Mouse (Mus musculus): ENCODE results near the gene Nfu1. TPM values are rescaled to one million over a fixed set of nuclear protein-coding genes. Genes with fewer than 3 reads are reported as not detected.

The Nfu1 gene
- polyA plus RNA-seq, 1 experiment from 2014 or later, result 98.4 TPM

- no peaks in the 10 kb centered on the region for H3K9me3 ChIP-seq
- no peak overlapping the region for H3K9ac ChIP-seq
- WGBS, result 84% methylated on average over 4 of the region's 4 CpGs
- no peak overlapping the region for H3K27ac ChIP-seq
- H3K36me3 ChIP-seq, result peaks cover 36% of the 10 kb centered on the region
- no peak overlapping the region for H3K4me3 ChIP-seq
- no peak overlapping the region for H3K4me2 ChIP-seq (replicated peaks)
- H3K27me3 ChIP-seq, result no peaks in the 10 kb centered on the region
- no peak for ATAC-seq (ENCODE audit: insufficient number of reproducible peaks, insufficient read depth, low FRiP score, low TSS enrichment)
- no peaks in the 10 kb centered on the region for H3K4me1 ChIP-seq
Measured at GRCm38 (mm10) chr6:86994254-86994653, 14.8 kb upstream of the Nfu1 start.

DNA sequence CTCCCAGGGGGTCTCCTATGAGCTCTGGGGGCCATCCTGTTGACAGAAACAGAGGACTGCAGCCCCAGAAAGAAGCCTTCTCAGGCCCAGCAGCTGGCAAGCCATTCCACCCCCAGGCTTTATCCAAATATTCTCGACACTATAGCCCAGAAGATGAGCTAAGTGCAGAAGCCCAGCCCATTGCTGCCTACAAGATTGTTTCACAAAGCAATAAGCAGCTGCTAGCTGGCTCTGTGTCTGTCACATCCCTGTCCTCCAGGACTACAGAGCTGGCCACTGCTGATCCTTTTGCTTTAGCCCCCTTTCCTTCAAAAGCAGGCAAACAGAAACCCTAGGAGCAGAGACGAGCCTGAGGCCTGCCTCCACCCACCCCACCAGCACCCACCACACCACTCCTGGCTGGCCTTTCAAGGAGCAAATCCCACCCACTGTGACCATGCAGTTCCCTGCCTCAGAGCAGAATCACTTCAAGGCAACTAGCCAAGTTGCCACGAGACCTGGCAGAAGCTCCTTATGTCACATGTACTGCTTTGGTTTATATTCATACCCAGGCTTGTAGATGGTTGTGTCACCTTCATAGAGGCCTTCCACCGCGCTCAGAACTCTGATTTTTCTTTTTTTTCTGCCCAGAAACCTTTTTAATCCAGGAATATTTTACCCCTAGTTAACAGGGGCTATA, 12.3 kb upstream of the Nfu1 start:
- no peaks in the 10 kb centered on the region for H3K9me3 ChIP-seq
- H3K27me3 ChIP-seq, result no peaks in the 10 kb centered on the region
- WGBS, result 87% methylated on average over 5 of the region's 5 CpGs
- H3K27ac ChIP-seq, result no peak overlapping the region
- H3K4me3 ChIP-seq, result no peak overlapping the region
- H3K36me3 ChIP-seq, result peaks cover 28% of the 10 kb centered on the region
- no peak overlapping the region for H3K4me2 ChIP-seq (replicated peaks)
- H3K9ac ChIP-seq, result no peak overlapping the region
- ATAC-seq (ENCODE audit: insufficient number of reproducible peaks, insufficient read depth, low FRiP score, low TSS enrichment), result no peak
- H3K4me1 ChIP-seq, result no peaks in the 10 kb centered on the region

DNA sequence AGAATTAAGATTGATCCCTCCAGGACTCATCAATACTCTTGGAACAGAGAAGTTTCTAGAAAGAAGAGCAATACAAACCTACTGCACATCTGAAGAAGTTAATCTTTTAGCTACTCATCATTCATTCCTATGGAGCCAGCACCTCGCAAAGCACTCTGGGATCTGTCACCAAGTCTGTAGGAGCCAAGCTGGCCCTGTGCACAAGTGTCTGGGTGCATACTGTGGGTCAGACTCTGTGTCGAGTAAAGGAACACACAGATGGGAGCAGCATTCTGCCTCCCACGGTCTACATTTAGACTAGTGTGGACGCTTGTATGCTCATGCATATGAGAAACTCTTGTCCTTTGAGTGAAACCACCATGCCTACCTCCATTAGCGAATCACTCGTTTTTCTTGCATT, 11.7 kb upstream of the Nfu1 start:
- Histone ChIP-seq H3K9ac (no peak overlapping the region), H3K4me3 (no peak overlapping the region), H3K27me3 (no peaks in the 10 kb centered on the region), H3K9me3 (no peaks in the 10 kb centered on the region), H3K4me1 (no peaks in the 10 kb centered on the region), H3K36me3 (peaks cover 28% of the 10 kb centered on the region), H3K27ac (no peak overlapping the region), H3K4me2 (replicated peaks) (no peak overlapping the region)
- 95% methylated on average over 6 of the region's 6 CpGs for WGBS
- ATAC-seq (ENCODE audit: insufficient number of reproducible peaks, insufficient read depth, low FRiP score, low TSS enrichment), result no peak

DNA sequence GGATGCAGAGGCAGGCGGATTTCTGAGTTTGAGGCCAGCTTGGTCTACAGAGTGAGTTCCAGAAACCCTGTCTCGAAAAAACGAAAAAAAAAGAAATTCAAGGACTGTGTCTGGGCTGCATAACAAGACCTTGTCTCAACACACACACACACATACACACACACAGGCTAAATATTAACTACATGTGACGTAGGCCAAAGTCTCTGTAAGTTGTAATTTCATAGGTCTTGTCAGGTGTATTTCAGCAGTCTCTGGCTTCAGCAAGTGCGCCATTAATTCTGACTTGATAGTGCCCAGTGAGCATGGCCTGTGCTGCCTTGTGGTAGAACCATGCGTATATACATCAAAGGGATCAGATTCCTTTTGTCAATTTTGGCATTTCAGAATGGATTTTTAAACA, 7.0 kb upstream of the Nfu1 start:
- H3K4me2 ChIP-seq (replicated peaks), result no peak overlapping the region
- H3K9ac ChIP-seq, result no peak overlapping the region
- H3K4me1 ChIP-seq, result peaks cover 5% of the 10 kb centered on the region; the same call in 1 of the 2 replicates
- WGBS, result 93% methylated on average over 6 of the region's 6 CpGs
- H3K4me3 ChIP-seq, result no peak overlapping the region
- no peaks in the 10 kb centered on the region for H3K9me3 ChIP-seq
- ATAC-seq (ENCODE audit: insufficient number of reproducible peaks, insufficient read depth, low FRiP score, low TSS enrichment), result no peak
- no peaks in the 10 kb centered on the region for H3K27me3 ChIP-seq
- H3K36me3 ChIP-seq, result peaks cover 15% of the 10 kb centered on the region
- H3K27ac ChIP-seq, result peak overlapping the region; percentile 37; the same call in 1 of the 2 replicates

- Histone ChIP-seq H3K36me3 (peaks cover 9% of the 10 kb centered on the region), H3K9ac (no peak overlapping the region), H3K9me3 (no peaks in the 10 kb centered on the region), H3K4me2 (replicated peaks) (no peak overlapping the region), H3K4me3 (no peak overlapping the region), H3K4me1 (peaks cover 5% of the 10 kb centered on the region; the same call in 1 of the 2 replicates), H3K27me3 (no peaks in the 10 kb centered on the region), H3K27ac (peak overlapping the region; percentile 37; the same call in 1 of the 2 replicates)
- 49% methylated on average over 8 of the region's 8 CpGs for WGBS
- no peak for ATAC-seq (ENCODE audit: insufficient number of reproducible peaks, insufficient read depth, low FRiP score, low TSS enrichment)
Measured at GRCm38 (mm10) chr6:87002521-87003055, 6.4 kb upstream of the Nfu1 start.

DNA sequence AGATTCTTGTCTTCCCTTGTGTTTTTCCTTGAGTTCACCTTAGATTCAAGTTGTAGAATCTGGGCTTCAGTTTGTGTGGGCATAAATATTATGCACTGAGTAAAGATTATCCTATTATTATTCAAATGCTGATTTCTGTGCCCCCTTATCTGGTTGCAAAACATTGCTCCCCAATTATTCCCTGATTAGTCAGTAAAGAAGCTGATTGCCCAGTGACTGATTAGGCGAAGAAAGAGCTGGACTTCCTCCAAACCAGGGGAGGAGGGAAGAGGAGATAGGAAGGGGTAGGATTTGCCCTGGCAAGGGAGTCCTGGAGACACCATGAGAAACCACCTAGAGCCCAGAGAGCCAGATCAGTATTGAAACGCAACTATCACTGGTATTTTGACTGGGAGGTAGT, 4.9 kb upstream of the Nfu1 start:
- Histone ChIP-seq H3K27me3 (no peaks in the 10 kb centered on the region), H3K9ac (no peak overlapping the region), H3K36me3 (no peaks in the 10 kb centered on the region), H3K9me3 (no peaks in the 10 kb centered on the region), H3K4me3 (no peak overlapping the region), H3K4me1 (peaks cover 7% of the 10 kb centered on the region; the same call in 1 of the 2 replicates), H3K27ac (no peak overlapping the region), H3K4me2 (replicated peaks) (no peak overlapping the region)
- ATAC-seq (ENCODE audit: insufficient number of reproducible peaks, insufficient read depth, low FRiP score, low TSS enrichment), result no peak
- WGBS, result 74% methylated on average over 2 of the region's 2 CpGs

- H3K9me3 ChIP-seq, result no peaks in the 10 kb centered on the region
- no peak overlapping the region for H3K27ac ChIP-seq
- no peak overlapping the region for H3K4me2 ChIP-seq (replicated peaks)
- H3K27me3 ChIP-seq, result no peaks in the 10 kb centered on the region
- H3K4me1 ChIP-seq, result peaks cover 13% of the 10 kb centered on the region
- H3K9ac ChIP-seq, result no peak overlapping the region
- no peak for ATAC-seq (ENCODE audit: insufficient number of reproducible peaks, insufficient read depth, low FRiP score, low TSS enrichment)
- H3K4me3 ChIP-seq, result no peak overlapping the region
- H3K36me3 ChIP-seq, result no peaks in the 10 kb centered on the region
Measured at GRCm38 (mm10) chr6:87005577-87005976, 3.5 kb upstream of the Nfu1 start.

GRCm38 (mm10) chr6:87009692-87010328, 774 bp downstream of the Nfu1 start:
- Histone ChIP-seq H3K27me3 (no peaks in the 10 kb centered on the region), H3K36me3 (peaks cover 10% of the 10 kb centered on the region), H3K4me2 (replicated peaks) (peak overlapping the region; percentile 57), H3K4me3 (peak overlapping the region; percentile 95), H3K27ac (peak overlapping the region; percentile 83), H3K9ac (peak overlapping the region; percentile 97), H3K4me1 (peaks cover 11% of the 10 kb centered on the region), H3K9me3 (no peaks in the 10 kb centered on the region)
- under 1% methylated on average over 36 of the region's 36 CpGs for WGBS
- peak; percentile 94 for ATAC-seq (ENCODE audit: insufficient number of reproducible peaks, insufficient read depth, low FRiP score, low TSS enrichment)

DNA sequence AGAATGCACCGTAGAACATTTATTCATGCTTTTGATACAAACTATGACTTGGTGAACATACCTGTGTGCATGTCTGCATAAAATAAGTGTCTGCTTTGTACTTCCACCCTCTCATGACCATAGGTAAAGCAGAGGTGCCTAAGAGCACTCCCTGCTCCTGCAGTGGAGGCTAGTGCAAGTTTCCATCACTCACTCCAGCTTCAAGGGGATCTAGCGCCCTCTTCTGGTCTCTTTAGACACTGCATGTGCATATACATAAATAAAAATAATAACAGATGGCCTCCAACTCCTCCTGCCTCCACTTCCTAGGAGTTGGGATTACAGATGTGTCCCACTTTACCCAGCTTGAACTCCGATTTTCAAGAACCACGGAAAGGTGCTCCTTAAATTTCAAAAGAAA, 7.9 kb downstream of the Nfu1 start:
- peaks cover 61% of the 10 kb centered on the region for H3K36me3 ChIP-seq
- H3K27me3 ChIP-seq, result no peaks in the 10 kb centered on the region
- H3K27ac ChIP-seq, result no peak overlapping the region
- H3K4me3 ChIP-seq, result no peak overlapping the region
- H3K9me3 ChIP-seq, result peaks cover 5% of the 10 kb centered on the region; the same call in 1 of the 2 replicates
- ATAC-seq (ENCODE audit: insufficient number of reproducible peaks, insufficient read depth, low FRiP score, low TSS enrichment), result no peak
- no peak overlapping the region for H3K4me2 ChIP-seq (replicated peaks)
- H3K4me1 ChIP-seq, result no peaks in the 10 kb centered on the region
- 62% methylated on average over 4 of the region's 4 CpGs for WGBS
- no peak overlapping the region for H3K9ac ChIP-seq

- Histone ChIP-seq H3K9ac (no peak overlapping the region), H3K27me3 (no peaks in the 10 kb centered on the region), H3K4me2 (replicated peaks) (no peak overlapping the region), H3K4me3 (no peak overlapping the region), H3K36me3 (peaks cover 66% of the 10 kb centered on the region), H3K4me1 (no peaks in the 10 kb centered on the region), H3K27ac (no peak overlapping the region), H3K9me3 (peaks cover 5% of the 10 kb centered on the region; the same call in 1 of the 2 replicates)
- 90% methylated on average over 8 of the region's 8 CpGs for WGBS
- ATAC-seq (ENCODE audit: insufficient number of reproducible peaks, insufficient read depth, low FRiP score, low TSS enrichment), result no peak
Measured at GRCm38 (mm10) chr6:87018874-87019273, 9.8 kb downstream of the Nfu1 start.

DNA sequence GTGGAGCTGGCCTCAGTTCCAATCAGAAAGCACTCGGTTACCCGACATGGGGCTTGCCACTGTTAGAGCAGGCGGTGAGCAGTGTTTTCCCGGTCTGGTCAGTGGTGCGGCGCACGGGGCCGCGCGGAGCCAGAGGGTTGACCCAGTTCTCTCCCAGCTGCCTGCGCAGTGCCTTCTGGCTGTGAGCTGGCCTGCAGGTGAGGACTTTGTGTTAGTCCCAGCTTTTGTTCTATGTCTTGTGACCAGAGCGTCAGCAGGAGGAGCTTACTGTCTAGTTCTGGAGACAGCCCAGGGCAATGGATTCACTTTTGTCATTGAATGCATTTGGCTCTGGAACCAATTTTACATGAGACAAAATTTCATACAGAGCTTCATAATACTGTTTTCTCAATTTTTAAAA, 12.8 kb downstream of the Nfu1 start:
- no peak overlapping the region for H3K27ac ChIP-seq
- H3K36me3 ChIP-seq, result peaks cover 73% of the 10 kb centered on the region
- no peak overlapping the region for H3K9ac ChIP-seq
- no peak overlapping the region for H3K4me3 ChIP-seq
- 98% methylated on average over 12 of the region's 12 CpGs for WGBS
- peaks cover 5% of the 10 kb centered on the region; the same call in 1 of the 2 replicates for H3K9me3 ChIP-seq
- no peak overlapping the region for H3K4me2 ChIP-seq (replicated peaks)
- H3K27me3 ChIP-seq, result no peaks in the 10 kb centered on the region
- no peak for ATAC-seq (ENCODE audit: insufficient number of reproducible peaks, insufficient read depth, low FRiP score, low TSS enrichment)
- no peaks in the 10 kb centered on the region for H3K4me1 ChIP-seq

DNA sequence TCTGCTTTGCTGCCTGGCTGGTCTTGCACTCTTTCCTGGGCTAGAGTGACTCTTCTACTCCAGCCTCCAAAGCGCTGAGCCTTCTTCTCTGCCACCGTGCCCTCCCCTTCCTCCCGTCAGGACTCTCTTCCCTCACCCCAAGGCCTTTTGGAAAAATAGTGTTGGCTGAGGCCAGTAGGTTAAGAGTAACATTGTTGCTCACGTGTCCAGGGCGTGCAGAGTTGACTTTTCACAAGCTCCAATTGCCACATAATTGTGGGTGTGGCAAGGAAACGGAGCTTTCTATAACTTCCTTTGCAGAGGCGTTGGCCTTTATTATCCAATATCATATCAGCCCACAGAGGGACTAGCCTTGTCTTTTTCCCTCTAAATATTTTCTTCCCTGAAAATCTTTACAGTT, 17.9 kb downstream of the Nfu1 start:
- H3K4me1 ChIP-seq, result no peaks in the 10 kb centered on the region
- H3K27me3 ChIP-seq, result no peaks in the 10 kb centered on the region
- H3K27ac ChIP-seq, result no peak overlapping the region
- H3K4me2 ChIP-seq (replicated peaks), result no peak overlapping the region
- H3K4me3 ChIP-seq, result no peak overlapping the region
- H3K36me3 ChIP-seq, result peaks cover 51% of the 10 kb centered on the region
- H3K9ac ChIP-seq, result no peak overlapping the region
- H3K9me3 ChIP-seq, result no peaks in the 10 kb centered on the region
- WGBS, result 82% methylated on average over 7 of the region's 7 CpGs
- ATAC-seq (ENCODE audit: insufficient number of reproducible peaks, insufficient read depth, low FRiP score, low TSS enrichment), result no peak
